Mouse (Mus musculus): Measurements from ENCODE around the gene Chrna10. TPM values are rescaled to one million over a fixed set of nuclear protein-coding genes. Genes with fewer than 3 reads are reported as not detected.

The Chrna10 gene
- polyA plus RNA-seq, 1 experiment from 2014 or later: not detected

GRCm38 (mm10) chr7:102103555-102103954 lies 13.1 kb downstream of the Chrna10 start:
- Histone ChIP-seq H3K9me3 (no peaks in the 10 kb centered on the region), H3K9ac (no peak overlapping the region), H3K36me3 (no peaks in the 10 kb centered on the region), H3K27ac (no peak overlapping the region), H3K27me3 (0 out of 2 replicates have a peak, but pooled peaks cover 3% of the 10 kb centered on the region), H3K4me2 (no peak overlapping the region), H3K4me3 (no peak overlapping the region), H3K4me1 (replicated peaks) (peaks cover 30% of the 10 kb centered on the region)
- 93% methylated on average over 2 of the region's 2 CpGs for WGBS
- no peak for ATAC-seq (ENCODE audit: low FRiP score)

GRCm38 (mm10) chr7:102102696-102103095 lies 13.9 kb downstream of the Chrna10 start:
- no peak overlapping the region for H3K9ac ChIP-seq
- no peak for ATAC-seq (ENCODE audit: low FRiP score)
- H3K36me3 ChIP-seq: no peaks in the 10 kb centered on the region
- H3K27me3 ChIP-seq: 0 out of 2 replicates have a peak, but pooled peaks cover 3% of the 10 kb centered on the region
- no peak overlapping the region for H3K4me2 ChIP-seq
- no peak overlapping the region for H3K27ac ChIP-seq
- 51% methylated on average over 6 of the region's 6 CpGs for WGBS
- H3K9me3 ChIP-seq: no peaks in the 10 kb centered on the region
- peaks cover 30% of the 10 kb centered on the region for H3K4me1 ChIP-seq (replicated peaks)
- no peak overlapping the region for H3K4me3 ChIP-seq

- Histone ChIP-seq H3K27ac (no peak overlapping the region), H3K9ac (no peak overlapping the region), H3K4me3 (no peak overlapping the region), H3K4me1 (replicated peaks) (peaks cover 30% of the 10 kb centered on the region), H3K4me2 (no peak overlapping the region), H3K9me3 (no peaks in the 10 kb centered on the region), H3K36me3 (no peaks in the 10 kb centered on the region; the same call in 1 of the 2 replicates), H3K27me3 (0 out of 2 replicates have a peak, but pooled peaks cover 3% of the 10 kb centered on the region)
- ATAC-seq (ENCODE audit: low FRiP score): no peak
- WGBS: 35% methylated on average over 8 of the region's 8 CpGs
Measured at GRCm38 (mm10) chr7:102102241-102102640, 14.4 kb downstream of the Chrna10 start.

GRCm38 (mm10) chr7:102101487-102101886 lies 15.1 kb downstream of the Chrna10 start, which contains the start of gene Art1:
Gene Art1, plus strand, starts transcription at chr7:102101743.
- no peak for ATAC-seq (ENCODE audit: low FRiP score)
- WGBS: 32% methylated on average over 5 of the region's 5 CpGs
- Histone ChIP-seq H3K27ac (0 out of 2 replicates have a peak within 1 kb of the TSS, but pooled peaks have one; percentile 15), H3K4me1 (replicated peaks) (peaks cover 22% of the 10 kb centered on the region), H3K36me3 (peaks cover 4% of the 10 kb centered on the region), H3K9me3 (no peaks in the 10 kb centered on the region), H3K27me3 (0 out of 2 replicates have a peak, but pooled peaks cover 3% of the 10 kb centered on the region), H3K4me2 (no peak within 1 kb of the TSS), H3K4me3 (no peak within 1 kb of the TSS), H3K9ac (no peak within 1 kb of the TSS)

- no peaks in the 10 kb centered on the region for H3K9me3 ChIP-seq
- H3K9ac ChIP-seq: no peak overlapping the region
- H3K4me3 ChIP-seq: no peak overlapping the region
- peaks cover 22% of the 10 kb centered on the region for H3K4me1 ChIP-seq (replicated peaks)
- peaks cover 4% of the 10 kb centered on the region for H3K36me3 ChIP-seq
- 63% methylated on average over 5 of the region's 5 CpGs for WGBS
- no peak overlapping the region for H3K27ac ChIP-seq
- no peak for ATAC-seq (ENCODE audit: low FRiP score)
- no peak overlapping the region for H3K4me2 ChIP-seq
- H3K27me3 ChIP-seq: 0 out of 2 replicates have a peak, but pooled peaks cover 3% of the 10 kb centered on the region
Measured at GRCm38 (mm10) chr7:102100868-102101267, 15.8 kb downstream of the Chrna10 start.

GRCm38 (mm10) chr7:102099760-102100661 lies 16.6 kb downstream of the Chrna10 start:
- 0 out of 2 replicates have a peak, but pooled peaks cover 3% of the 10 kb centered on the region for H3K27me3 ChIP-seq
- H3K4me3 ChIP-seq: peak overlapping the region; percentile 18
- no peak overlapping the region for H3K9ac ChIP-seq

GRCm38 (mm10) chr7:102087336-102087735 lies 29.3 kb downstream of the Chrna10 start:
- no peak overlapping the region for H3K4me2 ChIP-seq
- no peak overlapping the region for H3K4me3 ChIP-seq
- H3K9ac ChIP-seq: no peak overlapping the region
- H3K27me3 ChIP-seq: no peaks in the 10 kb centered on the region
- H3K27ac ChIP-seq: no peak overlapping the region
- 81% methylated on average over 4 of the region's 4 CpGs for WGBS
- no peak for ATAC-seq (ENCODE audit: low FRiP score)
- H3K36me3 ChIP-seq: peaks cover 71% of the 10 kb centered on the region
- no peaks in the 10 kb centered on the region for H3K4me1 ChIP-seq (replicated peaks)
- no peaks in the 10 kb centered on the region for H3K9me3 ChIP-seq

More at GRCm38 (mm10) chr7:102099760-102100661, 16.6 kb downstream of the Chrna10 start:
- 4% methylated on average over 30 of the region's 30 CpGs for WGBS
- peak; percentile 55; the same call in 1 of the 2 replicates for ATAC-seq (ENCODE audit: low FRiP score)
- H3K4me1 ChIP-seq (replicated peaks): peaks cover 22% of the 10 kb centered on the region
- H3K36me3 ChIP-seq: peaks cover 4% of the 10 kb centered on the region
- peak overlapping the region; percentile 49 for H3K4me2 ChIP-seq
- H3K27ac ChIP-seq: no peak overlapping the region
- no peaks in the 10 kb centered on the region for H3K9me3 ChIP-seq

- peaks cover 82% of the 10 kb centered on the region for H3K36me3 ChIP-seq
- no peaks in the 10 kb centered on the region for H3K9me3 ChIP-seq
- H3K27ac ChIP-seq: no peak overlapping the region
- no peak overlapping the region for H3K9ac ChIP-seq
- no peak overlapping the region for H3K4me3 ChIP-seq
- no peak for ATAC-seq (ENCODE audit: low FRiP score)
- no peak overlapping the region for H3K4me2 ChIP-seq
- no peaks in the 10 kb centered on the region for H3K27me3 ChIP-seq
- 92% methylated on average over 26 of the region's 26 CpGs for WGBS
- no peaks in the 10 kb centered on the region for H3K4me1 ChIP-seq (replicated peaks)
Measured at GRCm38 (mm10) chr7:102084041-102084696, 32.5 kb downstream of the Chrna10 start.

- H3K9ac ChIP-seq: no peak within 1 kb of the TSS
- no peak within 1 kb of the TSS for H3K27ac ChIP-seq
- no peaks in the 10 kb centered on the region for H3K4me1 ChIP-seq (replicated peaks)
- no peak within 1 kb of the TSS for H3K4me3 ChIP-seq
- peaks cover 78% of the 10 kb centered on the region for H3K36me3 ChIP-seq
- ATAC-seq (ENCODE audit: low FRiP score): no peak
- H3K4me2 ChIP-seq: no peak within 1 kb of the TSS
- no peaks in the 10 kb centered on the region for H3K9me3 ChIP-seq
- H3K27me3 ChIP-seq: no peaks in the 10 kb centered on the region
- 83% methylated on average over 5 of the region's 5 CpGs for WGBS
Measured at GRCm38 (mm10) chr7:102082816-102083215, 33.8 kb downstream of the Chrna10 start, which contains the start of gene Trpc2. Gene Trpc2, plus strand, starts transcription at chr7:102083116.

GRCm38 (mm10) chr7:102081784-102082183 lies 34.8 kb downstream of the Chrna10 start:
- Histone ChIP-seq H3K4me1 (replicated peaks) (no peaks in the 10 kb centered on the region), H3K27ac (no peak overlapping the region), H3K9me3 (no peaks in the 10 kb centered on the region), H3K4me2 (no peak overlapping the region), H3K36me3 (peaks cover 82% of the 10 kb centered on the region), H3K27me3 (no peaks in the 10 kb centered on the region), H3K9ac (no peak overlapping the region), H3K4me3 (no peak overlapping the region)
- ATAC-seq (ENCODE audit: low FRiP score): no peak
- WGBS: 98% methylated on average over 5 of the region's 5 CpGs

GRCm38 (mm10) chr7:102080311-102080710 lies 36.3 kb downstream of the Chrna10 start:
- Histone ChIP-seq H3K27me3 (no peaks in the 10 kb centered on the region), H3K27ac (no peak overlapping the region), H3K36me3 (peaks cover 86% of the 10 kb centered on the region), H3K4me3 (no peak overlapping the region), H3K9me3 (no peaks in the 10 kb centered on the region), H3K4me2 (no peak overlapping the region), H3K4me1 (replicated peaks) (no peaks in the 10 kb centered on the region), H3K9ac (no peak overlapping the region)
- no peak for ATAC-seq (ENCODE audit: low FRiP score)
- 94% methylated on average over 8 of the region's 8 CpGs for WGBS

GRCm38 (mm10) chr7:102078517-102078916 lies 38.1 kb downstream of the Chrna10 start:
- ATAC-seq (ENCODE audit: low FRiP score): no peak
- Histone ChIP-seq H3K9ac (no peak overlapping the region), H3K4me2 (no peak overlapping the region), H3K27me3 (no peaks in the 10 kb centered on the region), H3K4me3 (no peak overlapping the region), H3K27ac (no peak overlapping the region), H3K4me1 (replicated peaks) (no peaks in the 10 kb centered on the region), H3K9me3 (no peaks in the 10 kb centered on the region), H3K36me3 (peaks cover 89% of the 10 kb centered on the region)
- WGBS: 80% methylated on average over 7 of the region's 7 CpGs

Data from hindbrain, embryonic 13.5 days (tissue).